Mouse (Mus musculus) ES-Bruce4 (cell line): ENCODE data around the gene Pdia2. TPM values are rescaled to one million over a fixed set of nuclear protein-coding genes. Genes with fewer than 3 reads are reported as not detected.
A peak's percentile ranks its signal among the peaks of the same experiment; 100 is the strongest.

Experiments used
- H3K27ac ChIP-seq: 2 replicates; pipeline ENCODE4 v1.5.1; 2012; ENCODE audit warnings: low read length, inconsistent platforms; ENCODE audit not compliant: insufficient read depth
- H3K27me3 ChIP-seq: 2 replicates; pipeline ENCODE4 v1.6.1; 2012; ENCODE audit warnings: mild to moderate bottlenecking, low read length, inconsistent platforms; ENCODE audit not compliant: control insufficient read depth, poor library complexity, insufficient read depth, severe bottlenecking
- H3K36me3 ChIP-seq: 2 replicates; pipeline ENCODE4 v1.6.1; 2012; ENCODE audit warnings: inconsistent platforms, mild to moderate bottlenecking, low read length, moderate library complexity; ENCODE audit not compliant: control insufficient read depth, poor library complexity, insufficient read depth, severe bottlenecking
- H3K4me1 ChIP-seq: one replicate; pipeline ENCODE4 v1.8.1; 2011; ENCODE audit warnings: low read length; ENCODE audit not compliant: control insufficient read depth, insufficient read depth
- H3K4me3 ChIP-seq: 2 replicates; pipeline ENCODE4 v1.5.1; 2011; ENCODE audit warnings: low read depth, mild to moderate bottlenecking, low read length
- H3K9ac ChIP-seq: 2 replicates; pipeline ENCODE4 v1.6.1; 2012; ENCODE audit warnings: low read depth, mild to moderate bottlenecking, inconsistent platforms; ENCODE audit not compliant: poor library complexity, severe bottlenecking
- H3K9me3 ChIP-seq: replicated peaks from 2 replicates; pipeline ENCODE4 v1.6.1; 2012; ENCODE audit warnings: mild to moderate bottlenecking, low read length, inconsistent platforms; ENCODE audit not compliant: control insufficient read depth, poor library complexity, insufficient read depth, severe bottlenecking
- CTCF ChIP-seq: IDR thresholded peaks from one replicate; pipeline ENCODE4 v1.8.1; 2011; ENCODE audit warnings: low read depth, low read length
- EP300 ChIP-seq: IDR thresholded peaks from 2 replicates; pipeline ENCODE4 v1.6.1; 2011; ENCODE audit warnings: low read depth, low read length; ENCODE audit not compliant: insufficient read depth
- POLR2A ChIP-seq: IDR thresholded peaks from one replicate; pipeline ENCODE4 v1.8.1; 2011; ENCODE audit warnings: low read length; ENCODE audit not compliant: insufficient read depth
- polyA plus RNA-seq: library from polyadenylated mRNA; stranded (reverse); fragments of >200 nt; gene quantifications from 2 replicates; pipeline ENCODE4 v1.2.4, GENCODE M21; 2011; ENCODE audit warnings: low read depth; ENCODE audit not compliant: missing spikeins, insufficient read depth, insufficient read length

Pdia2 gene
- polyA plus RNA-seq, 1 experiment = 0.43 TPM

DNA sequence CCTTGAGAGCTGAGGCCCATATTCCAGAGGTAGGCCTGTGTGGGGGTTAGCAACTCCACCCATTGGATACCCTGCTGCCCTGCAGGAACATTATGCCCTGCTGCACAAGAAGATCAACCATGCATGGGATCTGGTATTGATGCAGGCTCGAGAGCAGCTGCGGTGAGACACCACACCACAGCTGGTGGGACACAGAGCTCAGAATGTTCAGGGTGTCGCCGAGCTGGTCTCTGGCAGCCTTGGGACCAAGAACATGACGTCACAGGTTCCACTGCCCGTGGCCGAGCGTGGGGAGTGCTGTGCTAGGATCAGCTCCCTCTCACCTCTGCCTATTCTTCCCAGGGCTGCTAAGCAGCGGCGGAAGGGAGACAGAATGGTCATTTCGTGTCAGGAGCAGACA, 5.9 kb upstream of the Pdia2 start:
- H3K9me3 ChIP-seq = no peaks in the 10 kb centered on the region
- H3K9ac ChIP-seq = no peak overlapping the region
- no peak overlapping the region for H3K4me3 ChIP-seq
- no peak overlapping the region for H3K27ac ChIP-seq
- TF ChIP-seq CTCF = no peak
- TF ChIP-seq POLR2A = no peak
- no peak for TF ChIP-seq EP300
- H3K36me3 ChIP-seq = no peaks in the 10 kb centered on the region
- H3K4me1 ChIP-seq = peaks cover 4% of the 10 kb centered on the region
- H3K27me3 ChIP-seq = no peaks in the 10 kb centered on the region; the same call in 1 of the 2 replicates

GRCm38 (mm10) chr17:26203321-26203811, 4.5 kb upstream of the Pdia2 start:
- Histone ChIP-seq H3K4me3 (peak overlapping the region; percentile 94), H3K27me3 (no peaks in the 10 kb centered on the region; the same call in 1 of the 2 replicates), H3K4me1 (peaks cover 4% of the 10 kb centered on the region), H3K9me3 (no peaks in the 10 kb centered on the region), H3K36me3 (no peaks in the 10 kb centered on the region), H3K9ac (peak overlapping the region; percentile 50), H3K27ac (no peak overlapping the region)
- TF ChIP-seq CTCF = no peak
- TF ChIP-seq EP300 = no peak
- no peak for TF ChIP-seq POLR2A

- Histone ChIP-seq H3K4me1 (peaks cover 4% of the 10 kb centered on the region), H3K9ac (peak within 1 kb of the TSS; percentile 50), H3K4me3 (peak within 1 kb of the TSS; percentile 94), H3K36me3 (no peaks in the 10 kb centered on the region), H3K27me3 (no peaks in the 10 kb centered on the region; the same call in 1 of the 2 replicates), H3K9me3 (no peaks in the 10 kb centered on the region), H3K27ac (no peak within 1 kb of the TSS)
- peak; percentile 33 for TF ChIP-seq POLR2A
- TF ChIP-seq EP300 = no peak
Measured at GRCm38 (mm10) chr17:26202737-26203136, 3.9 kb upstream of the Pdia2 start, which contains the start of gene Rgs11. Rgs11 (plus strand) TSS chr17:26202951.

- Histone ChIP-seq H3K27me3 (no peaks in the 10 kb centered on the region; the same call in 1 of the 2 replicates), H3K27ac (no peak overlapping the region), H3K9ac (no peak overlapping the region), H3K36me3 (no peaks in the 10 kb centered on the region), H3K9me3 (no peaks in the 10 kb centered on the region), H3K4me3 (no peak overlapping the region), H3K4me1 (peaks cover 4% of the 10 kb centered on the region)
- no peak for TF ChIP-seq EP300
- no peak for TF ChIP-seq CTCF
- no peak for TF ChIP-seq POLR2A
Measured at GRCm38 (mm10) chr17:26201998-26202397, 3.1 kb upstream of the Pdia2 start.

GRCm38 (mm10) chr17:26200831-26201705, 2.2 kb upstream of the Pdia2 start:
- no peak for TF ChIP-seq EP300
- TF ChIP-seq POLR2A = no peak
- TF ChIP-seq CTCF = no peak
- Histone ChIP-seq H3K9ac (peak overlapping the region; percentile 78), H3K9me3 (no peaks in the 10 kb centered on the region), H3K36me3 (no peaks in the 10 kb centered on the region), H3K4me3 (peak overlapping the region; percentile 85), H3K27me3 (no peaks in the 10 kb centered on the region; the same call in 1 of the 2 replicates), H3K27ac (no peak overlapping the region), H3K4me1 (peaks cover 4% of the 10 kb centered on the region)
